Mouse (Mus musculus) thymus, adult 2 months (tissue): ENCODE measurements around the gene Kcnab1.

ENCODE experiments used
- CTCF ChIP-seq: fragments of 200-500 bp; IDR thresholded peaks from 2 replicates; pipeline ENCODE4 v1.5.1; 2012; ENCODE audit warnings: mild to moderate bottlenecking, control low read depth, low read length, moderate library complexity, borderline replicate concordance; ENCODE audit not compliant: control insufficient read depth, poor library complexity, insufficient read depth; ENCODE audit errors: extremely low read depth
- POLR2A ChIP-seq: fragments of 200-500 bp; IDR thresholded peaks from 2 replicates; pipeline ENCODE4 v1.6.1; 2012; ENCODE audit warnings: mild to moderate bottlenecking, low read length, control low read depth, moderate library complexity; ENCODE audit not compliant: control insufficient read depth, poor library complexity, insufficient read depth; ENCODE audit errors: extremely low read depth

DNA sequence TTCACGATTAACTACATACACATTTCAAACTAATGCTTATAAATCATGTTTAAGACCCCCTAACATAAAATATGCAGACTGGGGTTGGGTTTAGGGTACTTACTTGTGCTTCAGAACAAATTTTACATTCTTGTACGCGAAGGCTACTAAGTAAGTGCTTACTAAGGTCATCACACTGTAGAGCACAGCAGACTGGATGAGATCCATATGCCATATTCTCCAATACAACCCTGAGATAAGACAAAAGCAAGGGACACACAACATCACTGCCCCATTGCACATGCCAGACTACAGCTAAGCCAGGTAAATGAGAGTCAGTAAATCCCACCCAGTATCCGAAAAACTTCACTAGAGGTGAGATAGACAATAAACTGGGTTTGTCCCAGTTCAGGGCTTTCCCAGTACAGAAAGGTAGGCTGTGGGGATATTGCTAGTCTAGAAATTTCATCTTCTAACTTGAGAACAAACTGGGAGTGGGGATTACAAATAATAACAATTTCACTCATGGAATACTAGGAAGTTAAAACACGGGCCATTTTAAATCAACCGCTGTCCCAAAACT lies 282.1 kb downstream of the Kcnab1 start:
- TF ChIP-seq CTCF (no peak), POLR2A (no peak)
